Comparison of ENCODE assay signal across 8 mouse cellular contexts in the genomic region with DNA sequence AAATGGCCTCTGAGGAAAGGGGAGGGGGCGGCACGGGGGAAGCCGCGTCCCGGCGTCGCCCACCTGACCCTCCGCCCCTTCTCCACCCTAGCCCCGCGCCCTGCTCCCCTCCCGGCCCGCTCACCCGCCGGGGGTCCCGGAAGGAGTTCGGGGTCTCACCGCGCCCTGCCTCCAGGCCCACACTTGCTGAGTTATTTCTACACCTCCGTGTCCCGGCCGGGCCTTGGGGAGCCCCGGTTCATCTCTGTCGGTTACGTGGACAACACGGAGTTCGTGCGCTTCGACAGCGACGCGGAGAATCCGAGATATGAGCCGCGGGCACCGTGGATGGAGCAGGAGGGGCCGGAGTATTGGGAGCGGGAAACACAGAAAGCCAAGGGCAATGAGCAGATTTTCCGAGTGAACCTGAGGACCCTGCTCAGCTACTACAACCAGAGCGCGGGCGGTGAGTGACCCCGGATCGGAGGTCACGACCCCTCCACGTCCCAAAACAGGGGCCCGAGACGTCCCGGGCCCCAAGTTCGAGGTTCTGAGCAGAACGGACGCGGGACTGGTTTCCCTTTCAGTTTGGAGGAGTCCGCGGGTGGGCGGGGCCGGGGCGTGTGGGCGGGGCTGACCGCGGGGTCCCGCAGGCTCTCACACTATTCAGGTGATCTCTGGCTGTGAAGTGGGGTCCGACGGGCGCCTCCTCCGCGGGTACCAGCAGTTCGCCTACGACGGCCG. TPM values are rescaled to one million over a fixed set of nuclear protein-coding genes. Genes with fewer than 3 reads are reported as not detected.
A peak's percentile ranks its signal among the peaks of the same experiment; 100 is the strongest.
DNase-seq lines count a peak whose midpoint lies in the region; ATAC-seq and TF ChIP-seq lines count a peak whose summit lies in the region.

No protein-coding gene starts in this region.

- WGBS in embryonic facial prominence, embryonic 14.5 days, result 2% methylated on average over 45 of the region's 70 CpGs
- under 1% methylated on average over 68 of the region's 70 CpGs for WGBS in heart, postnatal 0 days

- peak overlapping the region; percentile 63 for H3K9ac ChIP-seq in embryonic facial prominence, embryonic 14.5 days (ENCODE audit: low read depth, low read length)
- peak overlapping the region; percentile 57 for H3K9ac ChIP-seq in heart, postnatal 0 days (replicated peaks; ENCODE audit: low read depth, low read length)

- no peak for TF ChIP-seq CTCF in heart, postnatal 0 days (IDR thresholded peaks at IDR 0.05; ENCODE audit: low read depth)

- H3K4me3 ChIP-seq in embryonic facial prominence, embryonic 14.5 days (ENCODE audit: low read depth, low read length), result peak overlapping the region; percentile 60
- peak overlapping the region; percentile 62 for H3K4me3 ChIP-seq in heart, postnatal 0 days (ENCODE audit: low read depth, low read length)

- ATAC-seq in embryonic facial prominence, embryonic 14.5 days (ENCODE audit: low read depth), result peak; percentile 50
- peak; percentile 54 for ATAC-seq in heart, postnatal 0 days (ENCODE audit: insufficient read depth, low read depth)
- ATAC-seq in megakaryocyte progenitor cell, adult 5-6 weeks (replicated peaks; ENCODE audit: poor library complexity), result peak; percentile 26; the same call in 1 of the 2 replicates

- no peaks in the 10 kb centered on the region for H3K4me1 ChIP-seq in embryonic facial prominence, embryonic 14.5 days (ENCODE audit: control insufficient read depth, insufficient read depth, low read length)
- no peaks in the 10 kb centered on the region for H3K4me1 ChIP-seq in heart, postnatal 0 days (ENCODE audit: control insufficient read depth, insufficient read depth)

- TF ChIP-seq EP300 in heart, postnatal 0 days (IDR thresholded peaks at IDR 0.05; ENCODE audit: low read depth), result no peak

- peaks cover 6% of the 10 kb centered on the region; the same call in 1 of the 2 replicates for H3K9me3 ChIP-seq in embryonic facial prominence, embryonic 14.5 days (ENCODE audit: control insufficient read depth, low read length)
- no peaks in the 10 kb centered on the region for H3K9me3 ChIP-seq in heart, postnatal 0 days (replicated peaks; ENCODE audit: control insufficient read depth, low read length)

- DNase-seq in 3134 (ENCODE audit: extremely low read depth, insufficient read length, low spot score), result peak; percentile 87
- peak; percentile 42 for DNase-seq in NIH3T3 (ENCODE audit: low read depth)
- DNase-seq in embryonic facial prominence, embryonic 14.5 days (ENCODE audit: low spot score), result no peak
- no peak for DNase-seq in heart, postnatal 0 days (ENCODE audit: low spot score)
- DNase-seq in kidney, postnatal 36 days, result peak; percentile 34 to 66
- DNase-seq in spleen, postnatal 10 days (ENCODE audit: low spot score in 2 of 2), result peak; percentile 46 to 60
- DNase-seq in left cerebral cortex, postnatal 25 days (ENCODE audit: low spot score in 2 of 2), result no peak

- intact Hi-C loops in left cerebral cortex, postnatal 25 days (cut with DNase I), result no loop called here

- H3K36me3 ChIP-seq in embryonic facial prominence, embryonic 14.5 days (ENCODE audit: control insufficient read depth, insufficient read depth, low read length), result no peaks in the 10 kb centered on the region
- H3K36me3 ChIP-seq in heart, postnatal 0 days (replicated peaks; ENCODE audit: control insufficient read depth, insufficient read depth, low read length), result no peaks in the 10 kb centered on the region

- H3K4me2 ChIP-seq in embryonic facial prominence, embryonic 14.5 days (ENCODE audit: low read depth, low read length), result peak overlapping the region; percentile 98
- H3K4me2 ChIP-seq in heart, postnatal 0 days (ENCODE audit: low read depth, low read length), result peak overlapping the region; percentile 87

- no peak overlapping the region for H3K27ac ChIP-seq in embryonic facial prominence, embryonic 14.5 days (replicated peaks; ENCODE audit: low read depth, low read length)
- 0 out of 2 replicates have a peak overlapping the region, but pooled peaks have one; percentile 7 for H3K27ac ChIP-seq in heart, postnatal 0 days (ENCODE audit: low read depth)

- peaks cover 6% of the 10 kb centered on the region for H3K27me3 ChIP-seq in embryonic facial prominence, embryonic 14.5 days (replicated peaks; ENCODE audit: control insufficient read depth, insufficient read depth, low read length)
- H3K27me3 ChIP-seq in heart, postnatal 0 days (ENCODE audit: control insufficient read depth, insufficient read depth, low read length), result no peaks in the 10 kb centered on the region

RNA-seq across cellular contexts. Expression of gene H2-Q4, which starts 0.5 kb away (rescaled TPM):
- polyA plus RNA-seq in embryonic facial prominence, embryonic 14.5 days (2014; fragmentation: Nextera tagmentation; extraction: Ambion mirVana), result 1.3 and 2.0 TPM in 2 replicates
- total RNA-seq in heart, postnatal 0 days (2014; rRNA removed; ENCODE audit: low replicate concordance), result 6.9 and 19.7 TPM in 2 replicates
- 2.2 and 2.8 TPM in 2 replicates for polyA plus RNA-seq in heart, postnatal 0 days (2015; fragmentation: Nextera tagmentation; extraction: Ambion mirVana)
- 10.6 and 18.1 TPM in 2 replicates for total RNA-seq in megakaryocyte progenitor cell, adult 5-6 weeks (2015)
- 24.4 and 31.4 TPM in 2 replicates for total RNA-seq in megakaryocyte progenitor cell, adult 5-6 weeks (2017)
- 1 to 10 TPM; 1.4 to 1.9 TPM for total RNA-seq in left cerebral cortex, postnatal 25 days (2021)

RNA-seq across cellular contexts. Expression of gene H2-Q2, which starts 37.8 kb away (rescaled TPM):
- polyA plus RNA-seq in embryonic facial prominence, embryonic 14.5 days (2014; fragmentation: Nextera tagmentation; extraction: Ambion mirVana), result 0.22 and 0.62 TPM in 2 replicates
- total RNA-seq in heart, postnatal 0 days (2014; rRNA removed; ENCODE audit: low replicate concordance), result not detected in 2 replicates
- polyA plus RNA-seq in heart, postnatal 0 days (2015; fragmentation: Nextera tagmentation; extraction: Ambion mirVana), result 0.14 and 0.22 TPM in 2 replicates
- total RNA-seq in megakaryocyte progenitor cell, adult 5-6 weeks (2015), result not detected in 2 replicates
- total RNA-seq in megakaryocyte progenitor cell, adult 5-6 weeks (2017), result not detected in 2 replicates
- total RNA-seq in left cerebral cortex, postnatal 25 days (2021), result under 1 TPM; 0.30 to 0.78 TPM

RNA-seq across cellular contexts. Expression of gene H2-Q6, which starts 44.8 kb away (rescaled TPM):
- polyA plus RNA-seq in embryonic facial prominence, embryonic 14.5 days (2014; fragmentation: Nextera tagmentation; extraction: Ambion mirVana), result 0.14 and 0.29 TPM in 2 replicates
- 0.19 and 1.8 TPM in 2 replicates for total RNA-seq in heart, postnatal 0 days (2014; rRNA removed; ENCODE audit: low replicate concordance)
- polyA plus RNA-seq in heart, postnatal 0 days (2015; fragmentation: Nextera tagmentation; extraction: Ambion mirVana), result 0.26 TPM in 2 replicates
- total RNA-seq in megakaryocyte progenitor cell, adult 5-6 weeks (2015), result 23.3 and 37.3 TPM in 2 replicates
- total RNA-seq in megakaryocyte progenitor cell, adult 5-6 weeks (2017), result 25.6 and 40.7 TPM in 2 replicates
- under 1 TPM in 1 of 2 experiments, not detected in 1; 0.34 TPM for total RNA-seq in left cerebral cortex, postnatal 25 days (2021)

RNA-seq across cellular contexts. Expression of gene H2-Q7, which starts 59.1 kb away (rescaled TPM):
- 2.1 and 2.4 TPM in 2 replicates for polyA plus RNA-seq in embryonic facial prominence, embryonic 14.5 days (2014; fragmentation: Nextera tagmentation; extraction: Ambion mirVana)
- total RNA-seq in heart, postnatal 0 days (2014; rRNA removed; ENCODE audit: low replicate concordance), result not detected in 2 replicates
- polyA plus RNA-seq in heart, postnatal 0 days (2015; fragmentation: Nextera tagmentation; extraction: Ambion mirVana), result 1.1 TPM in 2 replicates
- total RNA-seq in megakaryocyte progenitor cell, adult 5-6 weeks (2015), result 41.7 and 63.1 TPM in 2 replicates
- 23.7 and 30.0 TPM in 2 replicates for total RNA-seq in megakaryocyte progenitor cell, adult 5-6 weeks (2017)
- under 1 TPM; 0.30 to 0.34 TPM for total RNA-seq in left cerebral cortex, postnatal 25 days (2021)

RNA-seq across cellular contexts. Expression of gene H2-Q1, which starts 59.7 kb away (rescaled TPM):
- 0.25 TPM in 1 of 2 replicates, not detected in the other for polyA plus RNA-seq in embryonic facial prominence, embryonic 14.5 days (2014; fragmentation: Nextera tagmentation; extraction: Ambion mirVana)
- total RNA-seq in heart, postnatal 0 days (2014; rRNA removed; ENCODE audit: low replicate concordance), result not detected in 2 replicates
- not detected in 2 replicates for polyA plus RNA-seq in heart, postnatal 0 days (2015; fragmentation: Nextera tagmentation; extraction: Ambion mirVana)
- not detected in 2 replicates for total RNA-seq in megakaryocyte progenitor cell, adult 5-6 weeks (2015)
- total RNA-seq in megakaryocyte progenitor cell, adult 5-6 weeks (2017), result not detected in 2 replicates
- under 1 TPM; 0.39 to 0.96 TPM for total RNA-seq in left cerebral cortex, postnatal 25 days (2021)

Comparison
In these comparisons a context has a peak if more than half of its experiments do, and no peak if none do; other contexts are left out.
1. DNase-seq: peak in 3134 (single experiment), NIH3T3 (single experiment), kidney, postnatal 36 days (2 of 2) and spleen, postnatal 10 days (2 of 2); none in embryonic facial prominence, embryonic 14.5 days (single experiment), heart, postnatal 0 days (single experiment) and left cerebral cortex, postnatal 25 days (0 of 2).
2. Peak in every context shown above with its lines, with median percentiles within 50 percentile points of each other: ATAC-seq.